Mouse (Mus musculus): Measurements from ENCODE around the gene Capn7.

Gene Capn7

GRCm38 (mm10) chr14:31367951-31368350, 31.5 kb downstream of the Capn7 start:
- no peak for DNase-seq

- no peak for DNase-seq
These were observed 32.9 kb downstream of the Capn7 start for GRCm38 (mm10) chr14:31369377-31369776.

- no peak for DNase-seq
These were observed 38.0 kb downstream of the Capn7 start for GRCm38 (mm10) chr14:31374390-31374789.

- no peak for DNase-seq
These were observed 39.9 kb downstream of the Capn7 start for GRCm38 (mm10) chr14:31376331-31376730.

- DNase-seq = no peak
These were observed 45.8 kb downstream of the Capn7 start for GRCm38 (mm10) chr14:31382276-31382675.

GRCm38 (mm10) chr14:31383470-31384050, 47.1 kb downstream of the Capn7 start:
- no peak for DNase-seq

GRCm38 (mm10) chr14:31384366-31385323, 48.2 kb downstream of the Capn7 start:
- no peak for DNase-seq

GRCm38 (mm10) chr14:31385406-31385805, 49.0 kb downstream of the Capn7 start:
- DNase-seq = no peak

- DNase-seq = peak; percentile 86 to 88
These were observed 49.7 kb downstream of the Capn7 start for GRCm38 (mm10) chr14:31385977-31386697.

- peak in 1 of 2 experiments; percentile 34 for DNase-seq
These were observed 51.0 kb downstream of the Capn7 start for GRCm38 (mm10) chr14:31387301-31387981.

GRCm38 (mm10) chr14:31388086-31388872, 51.8 kb downstream of the Capn7 start:
- no peak for DNase-seq

- peak; percentile 53 to 55 for DNase-seq
These were observed 53.1 kb downstream of the Capn7 start for GRCm38 (mm10) chr14:31389421-31390147.

- no peak for DNase-seq
These were observed 55.9 kb downstream of the Capn7 start for GRCm38 (mm10) chr14:31392300-31392699.

- no peak for DNase-seq
These were observed 56.6 kb downstream of the Capn7 start for GRCm38 (mm10) chr14:31392873-31393545.

GRCm38 (mm10) chr14:31393546-31393890, 57.1 kb downstream of the Capn7 start:
- no peak for DNase-seq

- DNase-seq = no peak
These were observed 57.6 kb downstream of the Capn7 start for GRCm38 (mm10) chr14:31393936-31394630.

GRCm38 (mm10) chr14:31394822-31395532, 58.5 kb downstream of the Capn7 start:
- peak in 1 of 2 experiments; percentile 51 for DNase-seq

GRCm38 (mm10) chr14:31395629-31396199, 59.3 kb downstream of the Capn7 start:
- DNase-seq = no peak

- no peak for DNase-seq
These were observed 60.0 kb downstream of the Capn7 start for GRCm38 (mm10) chr14:31396428-31396827.
